Comparison of ENCODE assay signal across 8 mouse cellular contexts in the genomic region with DNA sequence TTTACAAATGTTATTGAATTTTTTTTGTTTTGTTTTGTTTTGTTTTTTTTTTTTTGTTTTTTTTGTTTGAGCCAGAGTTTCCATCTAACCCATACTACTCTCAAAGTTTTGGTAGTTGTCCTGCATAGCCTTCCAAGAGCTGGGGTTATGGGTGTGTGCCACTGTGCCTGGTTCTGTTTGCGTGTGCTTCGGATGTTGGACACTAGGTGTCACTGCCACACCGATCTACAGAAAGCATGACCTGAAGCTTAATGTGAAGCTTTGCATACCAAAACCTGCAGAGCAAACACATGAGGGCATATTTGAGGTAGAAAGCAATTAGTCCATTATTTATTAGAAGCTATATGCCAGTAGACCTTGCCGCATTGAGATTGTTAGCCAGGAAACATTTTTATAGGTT. TPM values are rescaled to one million over a fixed set of nuclear protein-coding genes. Genes with fewer than 3 reads are reported as not detected.
A peak's percentile ranks its signal among the peaks of the same experiment; 100 is the strongest.
DNase-seq lines count a peak whose midpoint lies in the region; ATAC-seq and TF ChIP-seq lines count a peak whose summit lies in the region.

No protein-coding gene starts in this region.

- H3K27ac ChIP-seq in heart, embryonic 11.5 days (ENCODE audit: low read depth, low read length) = no peak overlapping the region
- H3K27ac ChIP-seq in heart, postnatal 0 days (ENCODE audit: low read depth) = no peak overlapping the region

- no peaks in the 10 kb centered on the region for H3K27me3 ChIP-seq in heart, embryonic 11.5 days (ENCODE audit: control insufficient read depth, insufficient read depth, low read length)
- H3K27me3 ChIP-seq in heart, postnatal 0 days (ENCODE audit: control insufficient read depth, insufficient read depth, low read length) = no peaks in the 10 kb centered on the region

- no peak overlapping the region for H3K4me2 ChIP-seq in heart, embryonic 11.5 days
- no peak overlapping the region for H3K4me2 ChIP-seq in heart, postnatal 0 days (ENCODE audit: low read depth, low read length)

- TF ChIP-seq EP300 in heart, postnatal 0 days (IDR thresholded peaks at IDR 0.05; ENCODE audit: low read depth) = no peak

- no peak overlapping the region for H3K9ac ChIP-seq in heart, embryonic 11.5 days (ENCODE audit: low read depth, low read length)
- H3K9ac ChIP-seq in heart, postnatal 0 days (replicated peaks; ENCODE audit: low read depth, low read length) = no peak overlapping the region

- no peak for ATAC-seq in heart, embryonic 11.5 days (replicated peaks; ENCODE audit: insufficient number of reproducible peaks, low FRiP score, low TSS enrichment)
- peak; percentile 89 for ATAC-seq in erythroblast, adult 5-6 weeks (replicated peaks; ENCODE audit: low FRiP score, poor library complexity, severe bottlenecking)
- peak; percentile 68; the same call in 1 of the 2 replicates for ATAC-seq in heart, postnatal 0 days (ENCODE audit: insufficient read depth, low read depth)

- peak; percentile 93 for DNase-seq in heart, adult 11 months
- peak; percentile 87 for DNase-seq in brain, adult 2 months (ENCODE audit: low read depth, low spot score)
- DNase-seq in heart, postnatal 0 days (ENCODE audit: low spot score) = peak; percentile 55
- DNase-seq in layer of hippocampus, postnatal 14 days (ENCODE audit: low spot score in 2 of 2) = peak; percentile 62 to 73
- peak; percentile 88 for DNase-seq in lung, postnatal 36 days
- DNase-seq in spleen, adult 18-20 months = peak; percentile 25 to 60

- H3K36me3 ChIP-seq in heart, embryonic 11.5 days (ENCODE audit: control insufficient read depth, insufficient read depth, low read length) = no peaks in the 10 kb centered on the region
- H3K36me3 ChIP-seq in heart, postnatal 0 days (replicated peaks; ENCODE audit: control insufficient read depth, insufficient read depth, low read length) = no peaks in the 10 kb centered on the region

- peak; percentile 93 for TF ChIP-seq CTCF in heart, postnatal 0 days (IDR thresholded peaks at IDR 0.05; ENCODE audit: low read depth)

- WGBS in heart, embryonic 11.5 days (ENCODE audit: insufficient replicate concordance) = 21% methylated on average over 4 of the region's 4 CpGs
- WGBS in heart, postnatal 0 days = 19% methylated on average over 4 of the region's 4 CpGs

- H3K4me3 ChIP-seq in heart, embryonic 11.5 days (ENCODE audit: low read depth, low read length) = no peak overlapping the region
- H3K4me3 ChIP-seq in heart, postnatal 0 days (ENCODE audit: low read depth, low read length) = no peak overlapping the region

- no peaks in the 10 kb centered on the region for H3K4me1 ChIP-seq in heart, embryonic 11.5 days (ENCODE audit: control insufficient read depth, insufficient read depth, low read length)
- H3K4me1 ChIP-seq in heart, postnatal 0 days (ENCODE audit: control insufficient read depth, insufficient read depth) = no peaks in the 10 kb centered on the region

- H3K9me3 ChIP-seq in heart, embryonic 11.5 days (replicated peaks; ENCODE audit: control insufficient read depth, low read length) = no peaks in the 10 kb centered on the region
- no peaks in the 10 kb centered on the region for H3K9me3 ChIP-seq in heart, postnatal 0 days (replicated peaks; ENCODE audit: control insufficient read depth, low read length)

RNA-seq across cellular contexts. Expression of a gene that starts 29.1 kb away (rescaled TPM):
- 22.1 and 22.8 TPM in 2 replicates for polyA plus RNA-seq in heart, embryonic 11.5 days (2014; fragmentation: Nextera tagmentation; extraction: Ambion mirVana)
- total RNA-seq in erythroblast, adult 5-6 weeks (2015; ENCODE audit: low replicate concordance) = 97.0 and 130 TPM in 2 replicates
- 136 and 143 TPM in 2 replicates for total RNA-seq in erythroblast, adult 5-6 weeks (2017; ENCODE audit: low replicate concordance)
- total RNA-seq in heart, postnatal 0 days (2014; rRNA removed; ENCODE audit: low replicate concordance) = 31.0 and 37.4 TPM in 2 replicates
- polyA plus RNA-seq in heart, postnatal 0 days (2015; fragmentation: Nextera tagmentation; extraction: Ambion mirVana) = 18.5 and 20.1 TPM in 2 replicates
- 10 to 100 TPM; 53.6 to 56.1 TPM for total RNA-seq in layer of hippocampus, postnatal 14 days (2021)

Comparison
In these comparisons a context has a peak if more than half of its experiments do, and no peak if none do; other contexts are left out.
1. DNase-seq: peak in every context shown above with its lines; median percentile 93 in heart, adult 11 months; 88 in lung, postnatal 36 days; 87 in brain, adult 2 months; 68 in layer of hippocampus, postnatal 14 days; 55 in heart, postnatal 0 days; 42 in spleen, adult 18-20 months.